Mouse (Mus musculus) cerebellum, adult 2 months (tissue): ENCODE measurements around the gene Epsti1.

Experiments
- CTCF ChIP-seq: fragments of 200-500 bp; IDR thresholded peaks from 2 replicates; pipeline ENCODE4 v1.5.1; 2011; ENCODE audit warnings: low read depth, mild to moderate bottlenecking, control low read depth, low read length, moderate library complexity, borderline replicate concordance; ENCODE audit not compliant: insufficient read depth
- POLR2A ChIP-seq: fragments of 200-500 bp; IDR thresholded peaks from 2 replicates; pipeline ENCODE4 v1.6.1; 2011; ENCODE audit warnings: low read length, control low read depth, borderline replicate concordance; ENCODE audit not compliant: insufficient read depth

DNA sequence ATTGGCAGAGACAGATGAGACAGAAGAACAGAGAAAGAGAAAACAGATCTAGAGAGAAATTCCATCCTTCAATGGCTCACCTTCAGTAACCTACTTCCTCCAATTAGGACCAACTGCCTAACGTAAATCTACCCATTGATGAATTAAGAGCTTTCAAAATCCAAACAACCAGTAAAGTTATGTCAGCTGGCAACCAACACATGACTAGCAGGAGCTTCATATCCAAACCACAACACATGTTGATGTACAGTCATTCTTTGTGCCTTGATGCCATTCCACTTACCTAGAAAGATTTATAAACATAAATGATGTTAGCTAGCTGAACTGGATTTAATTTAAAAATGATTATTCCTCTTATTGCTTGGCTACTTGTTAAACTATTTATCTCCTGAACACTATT lies 22.0 kb upstream of the Epsti1 start:
- TF ChIP-seq POLR2A (no peak), CTCF (no peak)
